Mouse (Mus musculus) hindbrain, embryonic 10.5 days (tissue): ENCODE measurements around the gene Bcl2l15. TPM values are rescaled to one million over a fixed set of nuclear protein-coding genes. Genes with fewer than 3 reads are reported as not detected.
"Not testable (repeated sequence)": the region's sequence is repeated elsewhere in the genome, so short reads cannot be mapped to it uniquely, and the experiment has no call there.

Experiments
- DNase-seq: peaks from one replicate; pipeline ENCODE4 v3.0.0-alpha.2; 2017; ENCODE audit warnings: low spot score
- H3K27ac ChIP-seq: fragments of 300-500 bp; sonication (generic); 2 replicates; pipeline ENCODE4 v1.5.1; 2016; ENCODE audit warnings: mild to moderate bottlenecking, moderate library complexity
- H3K27me3 ChIP-seq: fragments of 300-500 bp; sonication (generic); 2 replicates; pipeline ENCODE4 v1.6.1; 2016; ENCODE audit warnings: mild to moderate bottlenecking; ENCODE audit not compliant: poor library complexity, insufficient read depth, severe bottlenecking
- H3K36me3 ChIP-seq: fragments of 300-500 bp; sonication (generic); 2 replicates; pipeline ENCODE4 v1.6.1; 2016; ENCODE audit warnings: mild to moderate bottlenecking, moderate library complexity
- H3K4me1 ChIP-seq: fragments of 300-500 bp; sonication (generic); replicated peaks from 2 replicates; pipeline ENCODE4 v1.6.1; 2016; ENCODE audit warnings: mild to moderate bottlenecking
- H3K4me3 ChIP-seq: fragments of 300-500 bp; sonication (generic); 2 replicates; pipeline ENCODE4 v1.5.1; 2016; ENCODE audit warnings: mild to moderate bottlenecking, moderate library complexity
- H3K9me3 ChIP-seq: fragments of 300-500 bp; sonication (generic); 2 replicates; pipeline ENCODE4 v1.6.1; 2016; ENCODE audit warnings: mild to moderate bottlenecking, moderate library complexity
- WGBS: fragments of 180-500 bp; shearing (Covaris S2); methylation state at CpG from one replicate; pipeline ENCODE4 v1.1.7; 2016; 5-methylcytosine and 5-hydroxymethylcytosine counted together
- polyA plus RNA-seq: library from polyadenylated mRNA; unstranded; fragments of >200 nt; fragmentation: Nextera tagmentation; extraction: Ambion mirVana; gene quantifications from 2 replicates; pipeline ENCODE4 v1.2.1, GENCODE M21; 2016

Bcl2l15 gene
- polyA plus RNA-seq, 1 experiment from 2014 or later: not detected

DNA sequence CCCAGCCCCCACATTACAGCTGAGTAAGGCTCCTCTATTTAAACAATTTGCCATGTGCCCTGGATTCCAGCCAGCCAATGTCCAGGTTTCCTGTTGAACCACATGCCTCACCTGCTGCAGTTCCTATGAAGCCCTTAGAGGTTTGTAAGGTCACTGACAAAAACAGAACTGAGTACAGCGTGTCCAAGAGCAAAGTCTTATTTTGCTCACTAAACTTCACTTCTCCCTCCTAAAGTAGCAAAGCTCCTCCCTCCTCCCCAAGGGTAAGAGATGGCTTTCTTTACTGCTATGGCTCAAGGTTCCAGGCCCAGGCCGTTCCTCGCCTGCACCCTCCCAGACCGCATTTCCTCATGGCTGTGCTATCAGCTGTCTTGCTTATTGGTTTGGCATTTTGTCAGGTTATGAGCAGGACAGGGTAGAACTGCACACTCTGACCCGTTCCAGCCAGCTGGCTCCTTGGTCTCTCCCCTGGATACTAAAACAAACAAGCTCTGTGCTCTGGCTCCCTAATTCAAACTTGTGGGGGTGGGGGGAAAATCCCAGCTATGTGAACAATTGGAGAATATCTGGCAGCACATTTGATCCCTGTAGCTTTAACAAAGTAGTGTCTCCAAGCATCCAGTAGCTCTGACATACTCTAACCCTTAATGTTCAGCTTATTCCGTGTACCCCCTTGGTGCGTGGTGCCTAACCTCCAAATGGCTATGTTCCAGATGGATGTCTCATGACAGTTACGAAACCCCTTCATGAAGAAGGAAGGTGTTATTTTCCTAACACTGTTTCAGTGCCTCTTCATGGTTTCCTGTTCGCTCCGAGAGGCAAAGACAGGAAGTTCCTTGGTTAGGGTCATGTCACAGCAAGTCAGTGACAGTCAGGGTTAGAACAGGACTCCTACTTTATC, 30.5 kb upstream of the Bcl2l15 start:
- Histone ChIP-seq H3K36me3 (peaks cover 58% of the 10 kb centered on the region), H3K4me1 (peaks cover 4% of the 10 kb centered on the region; the same call in 1 of the 2 replicates), H3K27ac (peak overlapping the region; percentile 35; the same call in 1 of the 2 replicates), H3K9me3 (no peaks in the 10 kb centered on the region), H3K27me3 (no peaks in the 10 kb centered on the region), H3K4me3 (no peak overlapping the region)
- WGBS: 77% methylated on average over 10 of the region's 10 CpGs
- DNase-seq: no peak

DNA sequence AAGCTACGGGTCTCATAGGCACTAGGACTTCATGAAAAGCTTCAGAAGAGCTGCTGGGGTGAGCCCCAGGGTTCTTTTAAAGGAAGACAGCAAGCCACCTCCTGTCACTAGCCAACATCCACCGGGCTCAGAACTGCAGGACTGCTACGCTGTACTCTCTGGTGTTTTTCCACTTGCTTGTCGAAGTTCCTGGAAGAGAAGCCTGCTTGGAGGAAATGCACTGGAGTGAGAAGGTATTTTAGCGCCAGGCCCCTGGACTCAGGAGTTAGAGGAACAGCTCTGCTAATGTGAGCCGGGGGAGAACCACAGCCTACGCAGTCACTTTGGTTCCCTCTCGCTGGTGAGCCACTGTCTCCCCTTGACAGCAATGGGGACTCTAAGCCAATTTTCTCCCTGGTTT, 29.5 kb upstream of the Bcl2l15 start:
- Histone ChIP-seq H3K27ac (no peak overlapping the region), H3K27me3 (no peaks in the 10 kb centered on the region), H3K36me3 (peaks cover 65% of the 10 kb centered on the region), H3K4me1 (peaks cover 7% of the 10 kb centered on the region), H3K9me3 (no peaks in the 10 kb centered on the region), H3K4me3 (no peak overlapping the region)
- WGBS: 93% methylated on average over 8 of the region's 8 CpGs
- DNase-seq: no peak

DNA sequence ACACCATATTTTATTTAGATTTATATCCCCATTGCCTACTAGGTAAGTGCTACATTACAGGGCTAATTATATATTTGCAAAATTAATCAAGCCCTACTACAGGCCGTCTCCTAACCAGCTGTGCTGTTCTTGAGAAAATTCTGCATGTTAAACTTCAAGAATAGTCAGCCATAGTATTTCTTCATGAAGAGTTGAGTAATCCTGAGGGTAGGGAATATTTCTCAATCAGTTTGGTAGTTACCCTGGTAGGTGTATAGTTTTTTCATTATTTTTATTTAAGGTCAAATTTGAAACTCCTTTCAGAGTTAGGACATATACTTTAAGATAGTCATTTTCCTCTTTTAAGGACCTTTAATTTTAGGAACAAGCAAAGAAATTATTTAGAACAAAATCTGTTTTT, 26.7 kb upstream of the Bcl2l15 start:
- H3K9me3 ChIP-seq: no peaks in the 10 kb centered on the region
- H3K4me1 ChIP-seq: peaks cover 24% of the 10 kb centered on the region
- peaks cover 65% of the 10 kb centered on the region for H3K36me3 ChIP-seq
- DNase-seq: no peak
- no peaks in the 10 kb centered on the region for H3K27me3 ChIP-seq
- 92% methylated on average over 1 of the region's 1 CpGs for WGBS
- no peak overlapping the region for H3K4me3 ChIP-seq
- no peak overlapping the region for H3K27ac ChIP-seq

- H3K27ac ChIP-seq: peak within 1 kb of the TSS; percentile 94
- peak; percentile 95 for DNase-seq
- under 1% methylated on average over 61 of the region's 70 CpGs for WGBS
- H3K36me3 ChIP-seq: peaks cover 38% of the 10 kb centered on the region
- H3K4me1 ChIP-seq: peaks cover 20% of the 10 kb centered on the region
- no peaks in the 10 kb centered on the region for H3K27me3 ChIP-seq
- peak within 1 kb of the TSS; percentile 81 for H3K4me3 ChIP-seq
- H3K9me3 ChIP-seq: no peaks in the 10 kb centered on the region
Measured at GRCm38 (mm10) chr3:103808891-103809798, 23.3 kb upstream of the Bcl2l15 start, which contains the start of the genes Dclre1b, Ap4b1 and Gm43064. Gene Dclre1b (minus strand): TSS chr3:103809444. Gene Ap4b1 (plus strand): TSS chr3:103809520. Gene Gm43064 (plus strand): TSS chr3:103809573.

DNA sequence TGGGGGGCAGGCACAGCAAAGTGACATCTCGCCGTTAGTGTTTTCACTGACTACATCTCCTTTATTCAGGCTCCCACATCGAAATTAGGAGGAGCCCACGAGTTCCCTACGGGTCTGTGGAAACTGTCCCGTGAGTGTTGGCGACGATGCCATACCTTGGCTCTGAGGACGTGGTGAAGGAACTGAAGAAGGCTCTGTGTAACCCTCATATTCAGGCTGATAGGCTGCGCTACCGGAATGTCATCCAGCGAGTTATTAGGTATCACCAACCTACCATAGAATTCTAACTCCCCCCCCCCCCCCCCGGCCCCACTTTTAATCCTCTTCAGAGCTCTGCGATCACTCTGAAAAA, 22.6 kb upstream of the Bcl2l15 start:
- Histone ChIP-seq H3K4me3 (peak overlapping the region; percentile 81), H3K27me3 (no peaks in the 10 kb centered on the region), H3K36me3 (peaks cover 37% of the 10 kb centered on the region), H3K27ac (peak overlapping the region; percentile 94), H3K9me3 (no peaks in the 10 kb centered on the region), H3K4me1 (peaks cover 20% of the 10 kb centered on the region)
- 3% methylated on average over 14 of the region's 14 CpGs for WGBS
- DNase-seq: no peak

DNA sequence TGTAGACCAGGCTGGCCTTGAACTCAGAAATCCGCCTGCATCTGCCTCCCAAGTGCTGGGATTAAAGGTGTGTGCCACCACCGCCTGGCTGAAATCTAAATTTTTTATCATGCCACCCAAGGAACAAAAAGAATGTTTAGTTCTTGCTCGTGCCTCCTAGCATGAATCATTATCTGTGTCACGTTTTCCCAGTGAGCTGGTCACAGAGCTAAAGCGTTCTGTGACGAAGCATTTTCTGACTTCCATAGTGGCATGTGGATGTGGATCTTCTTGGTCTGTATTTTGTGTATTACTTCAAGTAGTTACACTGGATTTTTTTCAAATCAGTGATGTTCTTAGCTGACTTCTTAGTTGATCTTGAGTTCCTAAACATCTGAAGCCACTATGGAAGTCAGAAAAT, 21.4 kb upstream of the Bcl2l15 start:
- 90% methylated on average over 6 of the region's 6 CpGs for WGBS
- Histone ChIP-seq H3K27me3 (no peaks in the 10 kb centered on the region), H3K4me1 (peaks cover 20% of the 10 kb centered on the region), H3K27ac (no peak overlapping the region), H3K36me3 (peaks cover 39% of the 10 kb centered on the region), H3K9me3 (no peaks in the 10 kb centered on the region), H3K4me3 (no peak overlapping the region)
- no peak for DNase-seq

DNA sequence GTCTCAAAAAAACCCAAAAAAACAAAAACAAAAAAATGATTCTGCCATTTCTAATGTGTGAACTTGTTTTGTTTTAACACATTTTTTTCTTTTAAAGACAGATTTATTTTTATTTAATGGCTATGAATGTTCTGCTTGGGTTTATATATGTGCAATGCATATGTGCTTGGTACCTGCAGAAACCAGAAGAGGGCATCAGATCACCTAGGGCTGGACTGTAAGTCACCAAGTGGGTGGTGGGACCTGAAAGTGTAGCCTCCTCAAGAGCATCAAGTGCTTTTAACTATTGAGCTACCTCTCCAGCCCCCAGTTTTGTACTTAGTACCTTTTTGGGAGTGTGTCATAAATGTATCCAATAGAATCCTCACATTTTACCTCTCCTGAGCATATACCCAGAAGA, 4.9 kb upstream of the Bcl2l15 start:
- no peak overlapping the region for H3K4me3 ChIP-seq
- no peaks in the 10 kb centered on the region for H3K27me3 ChIP-seq
- H3K27ac ChIP-seq: no peak overlapping the region
- no peaks in the 10 kb centered on the region for H3K9me3 ChIP-seq
- no peak for DNase-seq
- H3K4me1 ChIP-seq: no peaks in the 10 kb centered on the region
- peaks cover 8% of the 10 kb centered on the region for H3K36me3 ChIP-seq

GRCm38 (mm10) chr3:103829036-103829435, 3.4 kb upstream of the Bcl2l15 start:
- Histone ChIP-seq H3K27ac (no peak overlapping the region), H3K4me1 (no peaks in the 10 kb centered on the region), H3K9me3 (no peaks in the 10 kb centered on the region), H3K27me3 (no peaks in the 10 kb centered on the region), H3K4me3 (no peak overlapping the region), H3K36me3 (no peaks in the 10 kb centered on the region)
- 88% methylated on average over 3 of the region's 3 CpGs for WGBS
- DNase-seq: no peak

DNA sequence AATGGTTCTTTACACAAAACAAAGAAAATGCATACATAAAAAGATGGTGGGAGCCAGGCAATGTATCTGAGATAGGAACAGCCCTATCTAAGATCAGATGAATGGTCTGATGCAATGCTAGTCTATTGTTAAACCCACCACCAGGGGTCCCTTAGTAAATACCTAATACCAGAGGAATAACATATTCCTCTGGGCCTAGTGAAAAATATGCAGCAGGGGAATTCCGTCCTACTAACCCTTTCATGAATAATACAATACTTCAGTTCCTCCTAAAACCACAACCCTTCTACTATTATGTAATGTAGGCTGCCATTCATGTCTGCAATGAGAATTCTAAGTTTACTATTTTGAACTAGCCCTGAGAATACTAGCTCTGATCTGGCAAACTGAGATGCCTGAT, 1.7 kb upstream of the Bcl2l15 start:
- not testable (repeated sequence) for H3K27ac ChIP-seq, H3K27me3 ChIP-seq, H3K4me1 ChIP-seq, H3K4me3 ChIP-seq, DNase-seq, H3K36me3 ChIP-seq, H3K9me3 ChIP-seq
- WGBS: 71% methylated on average over 1 of the region's 1 CpGs

DNA sequence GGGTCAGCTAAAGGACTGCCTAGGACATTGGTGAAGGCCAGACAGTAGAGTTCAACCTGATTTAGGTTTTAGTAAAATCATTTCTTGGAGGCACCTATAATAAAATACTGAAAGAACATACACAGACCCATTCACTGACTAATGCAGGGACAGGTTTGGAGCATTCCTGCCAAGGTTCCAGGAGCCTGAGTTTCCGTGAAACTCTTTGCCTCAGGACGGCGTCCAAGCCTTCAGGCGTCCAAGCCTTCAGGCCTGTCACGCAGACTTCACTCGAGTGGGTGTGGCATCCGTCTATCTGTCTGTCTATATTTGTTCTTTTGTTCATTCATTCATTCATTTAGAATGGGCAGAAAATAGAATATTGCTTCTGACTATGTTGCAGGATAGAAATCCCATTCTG, 1.3 kb upstream of the Bcl2l15 start:
- DNase-seq: no peak
- H3K4me3 ChIP-seq: no peak overlapping the region
- WGBS: 84% methylated on average over 7 of the region's 7 CpGs
- no peaks in the 10 kb centered on the region for H3K4me1 ChIP-seq
- no peaks in the 10 kb centered on the region for H3K36me3 ChIP-seq
- H3K9me3 ChIP-seq: no peaks in the 10 kb centered on the region
- no peaks in the 10 kb centered on the region for H3K27me3 ChIP-seq
- no peak overlapping the region for H3K27ac ChIP-seq

- 96% methylated on average over 2 of the region's 2 CpGs for WGBS
- no peak overlapping the region for H3K4me3 ChIP-seq
- no peak overlapping the region for H3K27ac ChIP-seq
- no peak for DNase-seq
- H3K36me3 ChIP-seq: no peaks in the 10 kb centered on the region
- H3K27me3 ChIP-seq: no peaks in the 10 kb centered on the region
- no peaks in the 10 kb centered on the region for H3K9me3 ChIP-seq
- no peaks in the 10 kb centered on the region for H3K4me1 ChIP-seq
Measured at GRCm38 (mm10) chr3:103834001-103834400, 1.6 kb downstream of the Bcl2l15 start.

- no peaks in the 10 kb centered on the region for H3K27me3 ChIP-seq
- 85% methylated on average over 6 of the region's 6 CpGs for WGBS
- H3K36me3 ChIP-seq: no peaks in the 10 kb centered on the region
- H3K9me3 ChIP-seq: no peaks in the 10 kb centered on the region
- no peaks in the 10 kb centered on the region for H3K4me1 ChIP-seq
- no peak for DNase-seq
- H3K4me3 ChIP-seq: no peak overlapping the region
- no peak overlapping the region for H3K27ac ChIP-seq
Measured at GRCm38 (mm10) chr3:103835272-103835950, 3.0 kb downstream of the Bcl2l15 start.
